Mouse (Mus musculus): ENCODE results near the gene Dok5. TPM values are rescaled to one million over a fixed set of nuclear protein-coding genes. Genes with fewer than 3 reads are reported as not detected.

The Dok5 gene
- polyA plus RNA-seq, 1 experiment from 2014 or later: 0.78 TPM

- DNase-seq (ENCODE audit: low spot score): no peak
- no peak overlapping the region for H3K27ac ChIP-seq (replicated peaks)
- TF ChIP-seq EP300 (optimal IDR thresholded peaks at IDR 0.05) (no peak), CTCF (IDR thresholded peaks at IDR 0.05; ENCODE audit: low read depth) (no peak)
Observed at GRCm38 (mm10) chr2:170706488-170706887, 25.1 kb upstream of the Dok5 start.

DNA sequence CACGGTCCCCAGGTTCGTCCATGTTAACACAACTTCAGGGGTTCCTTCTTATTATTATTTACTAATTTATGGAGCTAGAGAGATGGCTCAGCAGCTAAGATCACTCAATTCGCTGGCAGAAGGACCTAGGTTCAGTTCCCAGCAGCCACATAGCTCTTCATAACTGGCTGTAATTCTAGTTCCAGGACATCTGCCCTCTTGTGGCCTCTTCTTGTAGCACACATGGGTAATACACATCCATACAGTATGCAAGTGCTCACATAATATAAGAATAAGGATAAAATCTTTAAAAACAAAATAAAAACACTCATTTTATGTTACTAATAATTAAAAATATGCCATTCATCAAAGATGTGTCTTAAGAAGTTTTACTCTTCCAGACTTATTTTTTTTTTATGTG, 23.9 kb upstream of the Dok5 start:
- Histone ChIP-seq H3K4me2 (replicated peaks; ENCODE audit: low read depth) (no peak overlapping the region), H3K9ac (ENCODE audit: low read length) (no peak overlapping the region), H3K4me1 (replicated peaks; ENCODE audit: control insufficient read depth, insufficient read depth) (no peaks in the 10 kb centered on the region), H3K9me3 (ENCODE audit: control insufficient read depth, low read length) (no peaks in the 10 kb centered on the region), H3K27ac (replicated peaks) (no peak overlapping the region), H3K36me3 (ENCODE audit: control insufficient read depth, insufficient read depth, low read length) (no peaks in the 10 kb centered on the region), H3K4me3 (ENCODE audit: low read depth, low read length) (no peak overlapping the region), H3K27me3 (ENCODE audit: control insufficient read depth, insufficient read depth, low read length) (no peaks in the 10 kb centered on the region)
- TF ChIP-seq EP300 (optimal IDR thresholded peaks at IDR 0.05) (no peak), CTCF (IDR thresholded peaks at IDR 0.05; ENCODE audit: low read depth) (peak; percentile 51)
- WGBS: 83% methylated on average over 3 of the region's 3 CpGs
- ATAC-seq (ENCODE audit: low FRiP score, low TSS enrichment): no peak
- DNase-seq (ENCODE audit: low spot score): no peak

More at GRCm38 (mm10) chr2:170706488-170706887, 25.1 kb upstream of the Dok5 start:
- Histone ChIP-seq H3K9ac (ENCODE audit: low read length) (no peak overlapping the region), H3K4me3 (ENCODE audit: low read depth, low read length) (no peak overlapping the region), H3K4me2 (replicated peaks; ENCODE audit: low read depth) (no peak overlapping the region), H3K36me3 (ENCODE audit: control insufficient read depth, insufficient read depth, low read length) (no peaks in the 10 kb centered on the region), H3K27me3 (ENCODE audit: control insufficient read depth, insufficient read depth, low read length) (no peaks in the 10 kb centered on the region), H3K4me1 (replicated peaks; ENCODE audit: control insufficient read depth, insufficient read depth) (no peaks in the 10 kb centered on the region), H3K9me3 (ENCODE audit: control insufficient read depth, low read length) (no peaks in the 10 kb centered on the region)
- WGBS: 80% methylated on average over 4 of the region's 4 CpGs
- ATAC-seq (ENCODE audit: low FRiP score, low TSS enrichment): no peak

DNA sequence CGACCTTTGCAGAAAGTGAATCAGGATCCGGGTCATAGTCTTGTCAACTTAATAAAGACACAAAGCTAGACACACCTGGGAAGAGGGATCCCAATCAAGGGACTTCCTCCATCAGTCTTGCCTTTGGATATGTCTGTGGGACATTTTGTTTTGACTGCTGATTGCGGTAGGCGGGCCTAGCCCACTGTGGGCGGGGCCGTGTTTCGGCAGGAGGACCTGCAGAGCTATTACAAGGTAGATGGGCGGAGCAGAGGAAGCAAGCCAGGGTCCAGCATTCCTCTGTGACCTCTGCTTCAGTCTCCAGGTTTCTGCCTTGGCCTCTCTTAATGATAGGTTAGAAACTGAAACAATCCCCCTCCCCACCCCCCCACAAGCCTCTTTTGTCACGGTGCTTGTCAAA, 22.7 kb upstream of the Dok5 start:
- Histone ChIP-seq H3K27ac (replicated peaks) (no peak overlapping the region), H3K27me3 (ENCODE audit: control insufficient read depth, insufficient read depth, low read length) (no peaks in the 10 kb centered on the region), H3K4me1 (replicated peaks; ENCODE audit: control insufficient read depth, insufficient read depth) (no peaks in the 10 kb centered on the region), H3K4me3 (ENCODE audit: low read depth, low read length) (no peak overlapping the region), H3K4me2 (replicated peaks; ENCODE audit: low read depth) (no peak overlapping the region), H3K9ac (ENCODE audit: low read length) (no peak overlapping the region), H3K36me3 (ENCODE audit: control insufficient read depth, insufficient read depth, low read length) (no peaks in the 10 kb centered on the region), H3K9me3 (ENCODE audit: control insufficient read depth, low read length) (no peaks in the 10 kb centered on the region)
- TF ChIP-seq EP300 (optimal IDR thresholded peaks at IDR 0.05) (no peak), CTCF (IDR thresholded peaks at IDR 0.05; ENCODE audit: low read depth) (no peak)
- DNase-seq (ENCODE audit: low spot score) (no peak), ATAC-seq (ENCODE audit: low FRiP score, low TSS enrichment) (no peak)
- 70% methylated on average over 9 of the region's 9 CpGs for WGBS

DNA sequence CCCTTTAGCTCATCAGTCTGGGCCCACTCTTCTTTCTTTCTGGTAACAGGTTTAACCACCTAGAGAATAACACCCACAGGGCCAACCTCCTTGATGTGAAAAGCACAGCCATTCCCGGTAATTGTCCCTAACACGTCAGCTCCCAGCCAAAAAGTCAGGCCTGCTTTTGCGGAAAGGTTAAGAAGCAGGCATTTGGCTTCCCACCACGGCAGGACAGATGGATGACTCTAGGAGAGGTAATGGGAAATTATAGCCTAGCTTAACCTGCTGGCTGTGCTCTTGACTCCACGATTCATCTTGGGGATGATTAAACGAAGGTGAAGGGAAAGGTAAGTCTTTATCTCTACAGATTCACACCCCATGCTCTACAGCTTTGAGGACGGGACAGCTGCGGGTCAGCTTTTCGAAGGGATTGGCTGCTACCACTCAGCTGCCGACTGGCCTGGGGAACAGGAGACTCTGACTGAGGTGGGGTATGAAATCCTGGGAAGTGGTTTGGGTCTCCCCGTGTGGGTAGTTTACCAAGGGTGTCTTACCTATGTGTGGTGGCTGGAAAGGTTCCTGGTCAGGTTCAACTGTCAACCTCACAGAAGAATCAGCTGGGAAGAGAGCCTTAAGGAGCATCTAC, 18.8 kb upstream of the Dok5 start:
- DNase-seq (ENCODE audit: low spot score): no peak
- H3K9ac ChIP-seq (ENCODE audit: low read length): no peak overlapping the region
- H3K4me2 ChIP-seq (replicated peaks; ENCODE audit: low read depth): no peak overlapping the region
- H3K27me3 ChIP-seq (ENCODE audit: control insufficient read depth, insufficient read depth, low read length): no peaks in the 10 kb centered on the region
- no peaks in the 10 kb centered on the region for H3K36me3 ChIP-seq (ENCODE audit: control insufficient read depth, insufficient read depth, low read length)
- ATAC-seq (ENCODE audit: low FRiP score, low TSS enrichment): no peak
- no peaks in the 10 kb centered on the region for H3K9me3 ChIP-seq (ENCODE audit: control insufficient read depth, low read length)
- WGBS: 77% methylated on average over 11 of the region's 11 CpGs
- H3K27ac ChIP-seq (replicated peaks): no peak overlapping the region
- no peak overlapping the region for H3K4me3 ChIP-seq (ENCODE audit: low read depth, low read length)
- TF ChIP-seq CTCF (IDR thresholded peaks at IDR 0.05; ENCODE audit: low read depth) (no peak), EP300 (optimal IDR thresholded peaks at IDR 0.05) (no peak)
- H3K4me1 ChIP-seq (replicated peaks; ENCODE audit: control insufficient read depth, insufficient read depth): no peaks in the 10 kb centered on the region

DNA sequence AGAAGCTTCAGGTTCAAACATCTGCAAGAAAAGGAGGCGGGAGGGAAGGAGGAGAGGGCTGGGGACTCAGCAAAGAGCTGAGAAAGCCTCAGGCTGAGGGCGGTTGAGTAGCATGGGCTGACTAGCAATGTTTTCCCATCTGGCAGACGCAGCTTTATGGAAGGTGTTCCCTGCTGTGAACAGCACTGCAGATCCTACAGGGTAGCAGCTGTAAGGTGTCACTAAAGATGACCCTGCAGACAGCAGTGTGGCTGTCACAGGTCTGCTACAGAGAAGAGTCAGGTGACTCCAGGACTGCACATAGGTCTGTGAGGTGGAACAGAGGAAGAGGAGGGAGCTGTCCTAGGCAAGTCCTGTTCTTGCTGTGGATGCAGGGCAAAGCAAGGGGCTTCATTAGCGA, 11.2 kb upstream of the Dok5 start:
- Histone ChIP-seq H3K4me2 (replicated peaks; ENCODE audit: low read depth) (no peak overlapping the region), H3K9ac (ENCODE audit: low read length) (no peak overlapping the region), H3K27me3 (ENCODE audit: control insufficient read depth, insufficient read depth, low read length) (no peaks in the 10 kb centered on the region), H3K9me3 (ENCODE audit: control insufficient read depth, low read length) (no peaks in the 10 kb centered on the region), H3K4me3 (ENCODE audit: low read depth, low read length) (no peak overlapping the region), H3K36me3 (ENCODE audit: control insufficient read depth, insufficient read depth, low read length) (no peaks in the 10 kb centered on the region), H3K4me1 (replicated peaks; ENCODE audit: control insufficient read depth, insufficient read depth) (no peaks in the 10 kb centered on the region), H3K27ac (replicated peaks) (no peak overlapping the region)
- ATAC-seq (ENCODE audit: low FRiP score, low TSS enrichment): no peak
- no peak for TF ChIP-seq EP300 (optimal IDR thresholded peaks at IDR 0.05)
- no peak for TF ChIP-seq CTCF (IDR thresholded peaks at IDR 0.05; ENCODE audit: low read depth)
- DNase-seq (ENCODE audit: low spot score): no peak
- WGBS: 51% methylated on average over 4 of the region's 4 CpGs

DNA sequence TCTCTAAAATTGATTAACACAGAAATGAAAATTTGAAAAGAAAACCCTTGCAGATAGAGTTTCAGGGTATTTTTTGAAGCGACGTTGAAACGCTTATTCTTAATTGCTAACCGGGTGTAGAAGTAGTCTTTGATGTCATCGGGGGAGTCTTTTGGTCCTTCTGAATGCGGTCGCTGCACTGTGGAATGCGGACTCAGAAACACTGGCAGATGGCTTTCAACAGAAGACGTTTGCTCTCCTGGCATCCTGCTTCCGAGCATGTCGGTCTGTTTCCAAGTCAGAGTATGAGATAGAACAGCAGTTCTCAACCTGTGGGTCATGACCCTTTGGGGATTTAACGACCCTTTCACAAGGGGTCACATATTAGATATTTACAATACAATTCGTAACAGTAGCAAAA, 7.5 kb upstream of the Dok5 start:
- no peak for TF ChIP-seq CTCF (IDR thresholded peaks at IDR 0.05; ENCODE audit: low read depth)
- H3K4me3 ChIP-seq (ENCODE audit: low read depth, low read length): no peak overlapping the region
- 56% methylated on average over 13 of the region's 13 CpGs for WGBS
- no peak overlapping the region for H3K9ac ChIP-seq (ENCODE audit: low read length)
- no peak overlapping the region for H3K4me2 ChIP-seq (replicated peaks; ENCODE audit: low read depth)
- H3K27ac ChIP-seq (replicated peaks): no peak overlapping the region
- ATAC-seq (ENCODE audit: low FRiP score, low TSS enrichment): no peak
- no peaks in the 10 kb centered on the region for H3K27me3 ChIP-seq (ENCODE audit: control insufficient read depth, insufficient read depth, low read length)
- H3K36me3 ChIP-seq (ENCODE audit: control insufficient read depth, insufficient read depth, low read length): no peaks in the 10 kb centered on the region
- no peaks in the 10 kb centered on the region for H3K4me1 ChIP-seq (replicated peaks; ENCODE audit: control insufficient read depth, insufficient read depth)
- no peaks in the 10 kb centered on the region for H3K9me3 ChIP-seq (ENCODE audit: control insufficient read depth, low read length)
- DNase-seq (ENCODE audit: low spot score): no peak
